Mouse (Mus musculus): ENCODE measurements around the gene Nanos3.

Gene Nanos3

DNA sequence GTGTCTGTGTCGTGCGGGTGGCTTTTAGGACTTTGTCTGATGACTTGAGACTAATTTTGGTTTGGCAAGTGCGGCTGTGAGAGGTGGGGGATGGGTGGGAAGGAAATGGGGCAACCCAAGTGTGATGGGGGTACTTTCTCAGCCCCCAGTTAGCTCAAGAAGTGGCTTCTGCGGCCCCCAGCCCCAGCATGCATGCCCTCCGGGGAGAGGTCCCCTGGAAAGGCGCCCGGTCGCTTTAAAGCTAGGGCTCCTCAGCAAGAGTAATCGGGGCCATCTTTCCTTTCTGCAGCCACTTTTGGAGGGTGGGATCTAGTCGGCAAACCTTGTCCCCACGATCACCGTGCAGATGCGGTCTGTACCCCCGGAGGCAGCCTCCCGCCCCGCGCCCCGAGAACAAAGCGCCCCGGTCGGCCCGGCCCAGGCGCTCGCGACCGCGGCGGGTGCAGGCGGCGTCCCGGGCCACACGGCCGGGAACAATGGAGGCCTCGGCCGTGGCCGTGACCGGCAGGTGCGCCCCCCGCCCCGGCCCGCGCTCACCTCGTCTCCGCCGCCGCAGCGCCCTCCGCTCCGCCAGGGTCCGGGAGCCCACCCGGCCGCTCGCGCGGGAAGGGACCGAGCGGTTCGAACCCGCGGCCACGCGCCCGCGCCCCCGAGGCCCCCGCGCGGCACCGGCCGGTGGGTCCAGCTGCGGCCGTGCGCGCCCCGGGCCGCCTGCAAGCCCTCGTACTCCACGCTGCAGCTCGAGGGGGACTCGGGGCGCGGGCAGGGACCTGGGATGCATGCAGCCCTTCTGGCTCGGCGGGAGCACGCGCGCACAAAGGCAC lies 1.5 kb downstream of the Nanos3 start:
- no peak for DNase-seq (ENCODE audit: low spot score in 2 of 2)

DNA sequence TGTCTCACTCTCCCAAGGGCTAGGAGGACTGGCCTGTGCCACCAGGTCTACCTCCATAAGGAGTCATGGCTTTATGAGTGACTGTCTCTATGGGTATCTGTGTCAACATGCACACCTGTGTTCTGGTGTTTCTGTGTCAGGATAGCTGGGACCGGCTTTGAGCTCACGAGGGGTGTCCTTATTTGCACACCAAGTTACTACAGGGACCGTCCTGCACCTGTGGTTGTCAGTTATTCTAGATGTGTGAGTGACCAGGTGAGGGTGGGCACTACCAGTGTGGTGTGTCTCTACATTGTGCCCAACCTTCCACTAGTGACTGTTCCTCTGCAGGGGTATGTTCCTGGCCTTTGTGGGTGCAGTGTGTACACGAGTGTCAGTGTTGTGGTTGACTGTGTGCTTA lies 2.2 kb downstream of the Nanos3 start:
- no peak for DNase-seq (ENCODE audit: low spot score in 2 of 2)

DNA sequence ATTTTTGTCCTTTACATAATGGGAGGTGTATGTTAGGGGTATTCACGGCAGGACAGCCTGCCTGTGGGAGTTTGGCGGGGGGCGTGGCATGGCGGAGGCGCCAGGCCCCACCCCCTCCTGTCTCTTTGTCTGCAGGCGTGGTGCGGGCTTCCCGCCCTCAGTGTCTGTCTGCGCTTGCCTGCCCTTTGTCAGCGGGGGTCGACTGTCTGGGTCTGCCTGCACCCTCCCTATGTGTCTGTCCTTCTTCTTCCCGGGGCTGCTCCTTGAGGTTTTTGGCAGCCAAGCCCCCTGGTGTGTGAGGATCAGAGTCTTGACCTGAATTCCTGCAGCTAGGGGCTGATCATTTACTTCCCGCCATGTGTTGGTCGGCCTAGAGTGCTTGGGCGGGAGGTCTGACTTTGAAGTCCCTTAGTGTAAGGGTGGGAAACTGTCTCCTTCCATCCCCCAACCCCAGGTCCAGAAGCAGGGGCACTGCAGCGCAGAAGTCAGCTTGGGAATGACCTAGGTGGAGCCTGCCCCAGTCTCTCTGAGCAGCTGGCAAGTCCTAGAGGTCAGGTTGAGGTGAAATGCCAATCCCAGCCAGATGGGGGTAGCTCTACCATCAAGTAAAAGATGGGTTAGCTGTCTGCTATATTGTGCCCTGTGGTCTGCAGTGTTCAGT lies 4.4 kb downstream of the Nanos3 start:
- DNase-seq (ENCODE audit: low spot score in 2 of 2): no peak

DNA sequence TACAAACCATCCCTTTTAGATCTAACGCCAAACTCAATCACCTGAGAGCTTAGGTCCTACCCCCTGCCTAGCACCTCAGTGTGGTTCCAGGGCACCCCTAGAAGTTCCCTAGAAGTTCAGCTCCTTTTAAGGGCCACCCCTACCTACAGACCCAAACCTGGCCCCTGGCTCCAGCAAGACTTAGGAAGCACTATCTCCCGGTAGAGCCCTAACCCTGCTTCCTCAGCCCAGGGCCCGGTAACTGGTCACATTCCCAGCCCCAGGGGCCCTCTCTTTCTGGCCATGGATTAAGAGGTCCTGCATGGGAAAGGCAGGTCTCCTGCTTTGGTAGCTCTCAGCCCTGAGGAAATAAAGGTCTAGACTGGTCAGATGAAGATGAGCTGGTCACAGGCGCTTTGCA lies 5.1 kb downstream of the Nanos3 start:
- no peak for DNase-seq (ENCODE audit: low spot score in 2 of 2)

DNA sequence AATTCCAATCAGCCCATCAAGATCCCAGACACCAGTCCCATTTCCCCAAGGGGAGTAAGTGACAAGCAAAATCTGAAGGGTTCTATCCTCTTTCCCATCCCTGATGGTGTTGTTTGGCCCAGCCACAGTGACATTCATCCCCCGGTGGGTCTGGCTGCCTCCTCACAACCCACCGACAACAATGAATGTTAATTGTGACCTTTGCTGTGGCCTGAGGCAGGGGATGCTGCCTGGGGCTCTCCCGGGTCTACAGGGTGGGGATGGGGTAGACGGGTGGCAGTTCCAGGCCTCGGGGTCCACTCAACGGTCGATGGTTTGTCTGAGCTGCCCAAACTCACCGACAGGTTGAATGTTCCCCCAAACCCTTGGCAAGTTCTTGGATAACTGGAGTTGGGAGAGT lies 6.4 kb downstream of the Nanos3 start:
- DNase-seq (ENCODE audit: low spot score in 2 of 2): no peak

DNA sequence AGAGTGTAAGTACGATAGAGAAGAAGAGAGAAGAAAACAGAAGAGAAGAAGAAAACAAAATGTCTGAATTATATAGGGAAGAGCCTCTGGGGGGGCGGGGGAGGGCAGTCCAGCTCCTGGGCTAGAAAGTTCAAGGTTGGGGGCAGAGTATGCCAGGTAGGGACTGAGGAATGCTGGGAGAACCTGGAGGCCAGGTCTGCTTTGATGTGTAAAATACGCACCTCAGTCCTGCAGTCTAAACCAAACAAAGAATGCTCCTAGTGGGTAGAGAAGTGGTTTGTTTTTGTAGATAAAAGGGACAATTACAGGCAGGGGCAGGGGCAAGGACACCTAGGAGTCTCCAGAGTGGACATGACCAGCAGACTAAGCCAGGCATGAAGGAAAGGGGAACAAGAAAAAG lies 7.6 kb downstream of the Nanos3 start:
- DNase-seq (ENCODE audit: low spot score in 2 of 2): no peak

DNA sequence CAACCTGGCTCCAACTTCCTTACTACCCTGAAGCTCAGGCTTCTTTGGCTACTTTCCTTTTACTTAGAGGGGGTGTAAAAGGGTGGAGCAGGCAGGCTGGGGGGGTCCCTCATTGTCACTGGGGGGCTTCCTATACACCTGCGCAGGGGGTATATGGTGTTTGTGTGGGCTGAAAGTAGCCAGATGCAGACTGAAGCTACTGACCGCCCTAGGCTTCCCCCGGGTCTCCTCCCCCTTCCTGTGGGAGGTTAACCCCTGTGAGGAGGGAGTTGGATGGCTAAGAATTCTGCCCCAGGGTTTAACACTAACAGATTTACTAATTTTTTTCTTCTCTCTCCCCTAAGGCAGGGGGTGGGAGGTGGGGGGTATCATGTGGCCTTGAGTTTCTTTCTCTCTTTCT lies 8.5 kb downstream of the Nanos3 start:
- no peak for DNase-seq (ENCODE audit: low spot score in 2 of 2)

DNA sequence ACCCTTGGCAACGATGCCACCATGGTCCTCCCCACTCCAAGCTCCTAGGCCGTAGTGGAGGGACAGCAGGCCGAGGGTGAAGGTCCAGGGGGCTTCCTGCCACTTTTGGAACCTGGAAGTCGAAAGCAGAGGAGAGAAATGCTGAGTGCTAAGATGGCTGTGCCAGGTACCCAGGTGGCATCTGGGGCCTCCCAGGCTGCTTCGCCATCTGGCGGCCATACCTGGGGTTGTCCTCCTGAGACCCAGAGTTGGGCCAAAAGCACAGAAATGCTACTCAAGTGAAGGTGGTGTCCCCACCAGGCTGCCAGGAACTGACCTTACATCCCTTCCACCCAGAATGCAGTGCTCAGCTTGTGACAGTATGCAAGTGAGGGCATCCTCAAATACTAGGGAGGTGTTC lies 11.2 kb downstream of the Nanos3 start:
- no peak for DNase-seq (ENCODE audit: low spot score in 2 of 2)

DNA sequence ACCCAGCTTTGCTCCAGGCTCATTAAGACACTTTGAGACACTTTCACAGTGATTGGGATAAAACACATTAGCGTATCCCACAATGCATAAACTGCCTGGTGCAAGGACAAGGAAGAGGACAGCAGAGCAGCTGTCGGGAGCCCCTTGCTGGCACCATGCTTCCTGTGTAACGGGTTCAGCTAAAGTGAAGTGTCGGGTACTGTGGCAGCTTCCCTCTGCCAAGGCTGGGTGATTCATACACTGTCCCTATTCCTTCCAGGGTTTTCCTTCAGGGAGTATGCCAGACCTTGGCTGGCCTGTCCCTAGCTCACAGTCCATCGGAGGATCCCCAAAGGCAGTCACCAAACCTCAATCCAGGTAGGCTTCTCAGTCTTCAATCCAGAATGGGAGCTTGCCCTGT lies 14.9 kb downstream of the Nanos3 start:
- DNase-seq (ENCODE audit: low spot score in 2 of 2): no peak

DNA sequence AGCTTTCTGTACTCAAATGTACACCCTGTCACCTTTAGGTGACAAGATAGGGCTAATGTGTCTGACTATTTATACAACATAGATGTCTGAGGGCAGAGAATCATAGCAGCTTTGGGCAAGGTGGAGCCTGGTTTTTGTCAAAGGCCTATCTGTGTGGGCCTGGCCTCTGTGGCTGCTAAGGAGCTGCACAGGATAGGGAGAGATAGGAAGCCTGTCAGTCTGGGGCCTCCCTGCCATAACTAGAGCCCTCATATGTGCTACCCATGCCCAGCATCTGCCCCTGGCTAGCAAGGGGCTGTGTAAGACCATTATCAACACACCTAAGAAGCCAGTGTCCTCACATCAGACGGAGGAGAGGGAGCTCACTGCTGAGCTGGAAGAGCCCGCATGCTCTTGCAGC lies 17.3 kb downstream of the Nanos3 start:
- no peak for DNase-seq (ENCODE audit: low spot score in 2 of 2)

DNA sequence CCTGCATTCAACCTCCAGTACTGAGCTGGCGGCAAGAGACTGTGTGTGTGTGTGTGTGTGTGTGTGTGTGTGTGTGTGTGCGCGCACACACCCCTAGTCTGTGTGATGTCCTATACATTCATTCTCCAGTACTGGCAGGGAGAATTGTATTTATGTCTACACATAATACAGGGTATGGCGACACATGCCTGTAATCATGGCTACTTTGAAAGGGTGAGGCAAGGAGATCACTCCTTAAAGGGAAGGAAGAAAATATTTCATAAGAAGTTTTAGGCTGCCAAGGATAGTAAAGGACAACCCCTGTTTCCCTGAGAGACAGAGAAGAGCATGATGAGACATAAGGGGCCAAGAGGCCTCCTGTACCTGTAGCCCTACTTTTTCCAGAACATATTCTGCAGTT lies 27.4 kb downstream of the Nanos3 start:
- no peak for DNase-seq (ENCODE audit: low spot score in 2 of 2)

DNA sequence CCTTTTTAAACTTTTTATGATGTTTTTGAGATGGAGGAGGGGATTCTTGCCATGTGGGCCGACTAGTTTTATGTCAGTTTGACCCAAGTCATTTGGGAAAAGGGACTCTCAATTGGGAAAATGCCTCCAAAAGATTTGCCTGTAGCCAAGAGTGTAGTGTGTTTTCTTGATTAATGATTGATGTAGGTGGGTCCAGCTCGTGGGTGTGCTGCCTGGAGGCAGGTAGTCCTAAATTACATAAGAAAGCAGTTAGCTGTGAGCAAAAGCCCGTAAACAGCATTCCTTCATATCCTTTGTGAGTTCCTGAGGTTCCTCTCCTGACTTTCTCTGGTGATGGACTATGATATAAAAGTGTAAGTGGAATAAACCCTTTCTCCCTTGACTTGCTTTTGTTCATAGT lies 35.8 kb downstream of the Nanos3 start:
- DNase-seq (ENCODE audit: low spot score in 2 of 2): no peak

DNA sequence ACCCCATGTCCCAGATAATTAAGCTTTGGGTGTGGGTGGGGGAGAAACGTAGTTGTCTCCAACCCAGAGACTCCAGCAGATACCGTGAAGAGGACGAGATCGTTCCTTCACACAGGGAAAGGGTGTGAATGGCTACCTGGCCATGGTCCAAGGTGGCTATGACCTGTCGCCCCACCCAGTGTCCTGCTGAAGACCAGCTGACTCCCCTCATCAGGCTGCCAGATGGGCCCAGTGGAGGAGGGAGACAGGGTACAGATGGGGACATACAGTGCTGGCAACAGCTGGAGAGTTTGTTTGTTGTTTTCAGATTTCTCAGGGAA lies 36.5 kb downstream of the Nanos3 start:
- no peak for DNase-seq (ENCODE audit: low spot score in 2 of 2)

DNA sequence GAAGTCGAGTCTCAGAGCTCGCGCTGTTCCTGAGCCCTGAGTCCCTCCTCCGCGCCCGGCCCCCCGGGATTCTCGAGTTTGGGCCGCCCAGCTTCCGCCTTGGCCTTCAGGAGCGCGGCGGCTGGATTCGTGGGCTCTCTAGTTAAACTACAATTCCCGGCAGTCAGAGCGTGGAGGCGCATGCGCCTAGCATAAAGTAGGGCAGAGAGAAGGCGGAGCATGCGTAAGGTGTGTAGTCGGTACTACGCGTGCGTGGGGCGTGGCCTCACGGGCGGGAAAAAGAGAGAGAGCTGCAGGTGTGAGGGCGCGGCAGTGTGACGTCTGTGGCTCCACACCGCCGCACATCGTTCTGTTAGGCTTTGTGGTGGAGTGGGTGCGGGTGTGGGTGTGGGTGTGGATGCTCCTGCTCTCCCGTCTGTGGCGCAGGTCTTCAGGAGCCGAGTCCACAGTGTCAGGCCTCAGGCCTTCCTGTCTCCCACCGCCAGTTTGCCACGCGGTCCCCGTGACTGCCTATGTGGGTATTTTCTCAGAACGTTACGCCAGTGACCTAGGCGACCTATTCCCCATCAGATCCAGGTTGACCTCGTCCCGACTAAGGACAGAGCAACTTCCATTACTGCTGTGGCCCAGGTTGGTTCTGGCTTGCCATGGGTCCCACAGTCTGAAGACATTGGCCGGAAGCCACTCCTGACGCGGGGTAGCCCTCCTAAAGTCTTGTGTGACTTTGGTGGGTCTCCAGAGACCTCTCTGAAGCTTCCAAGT lies 37.1 kb downstream of the Nanos3 start, which contains the start of the genes Cc2d1a and 4930432K21Rik:
Gene Cc2d1a, minus strand, starts transcription at position 168 of the 762 bp plus-strand sequence.
Gene 4930432K21Rik, plus strand, starts transcription at position 257 of the 762 bp plus-strand sequence.
- DNase-seq (ENCODE audit: low spot score in 2 of 2): peak; percentile 92 to 94

DNA sequence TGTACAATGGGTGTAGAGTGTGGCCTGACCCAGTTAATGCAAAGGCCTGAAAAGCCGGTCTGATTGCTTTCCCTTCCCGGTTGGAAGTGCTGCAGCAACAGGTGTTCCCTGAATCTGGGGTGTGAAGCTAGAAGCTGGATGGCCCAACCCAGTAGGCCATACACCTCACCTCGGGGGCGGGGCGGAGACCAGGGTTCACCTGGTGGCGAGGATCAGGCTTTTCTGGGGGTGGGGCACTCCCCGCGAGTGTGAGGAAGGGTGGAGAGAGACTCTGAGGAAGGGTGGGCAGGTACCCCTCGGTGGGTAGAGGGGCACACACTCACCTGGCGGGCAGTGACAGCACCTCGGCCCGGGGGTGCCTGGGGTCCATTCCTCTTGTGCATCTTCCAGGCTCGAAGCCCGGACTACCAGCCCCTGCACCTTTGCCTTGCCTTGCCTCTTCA lies 37.7 kb downstream of the Nanos3 start:
- no peak for DNase-seq (ENCODE audit: low spot score in 2 of 2)

DNA sequence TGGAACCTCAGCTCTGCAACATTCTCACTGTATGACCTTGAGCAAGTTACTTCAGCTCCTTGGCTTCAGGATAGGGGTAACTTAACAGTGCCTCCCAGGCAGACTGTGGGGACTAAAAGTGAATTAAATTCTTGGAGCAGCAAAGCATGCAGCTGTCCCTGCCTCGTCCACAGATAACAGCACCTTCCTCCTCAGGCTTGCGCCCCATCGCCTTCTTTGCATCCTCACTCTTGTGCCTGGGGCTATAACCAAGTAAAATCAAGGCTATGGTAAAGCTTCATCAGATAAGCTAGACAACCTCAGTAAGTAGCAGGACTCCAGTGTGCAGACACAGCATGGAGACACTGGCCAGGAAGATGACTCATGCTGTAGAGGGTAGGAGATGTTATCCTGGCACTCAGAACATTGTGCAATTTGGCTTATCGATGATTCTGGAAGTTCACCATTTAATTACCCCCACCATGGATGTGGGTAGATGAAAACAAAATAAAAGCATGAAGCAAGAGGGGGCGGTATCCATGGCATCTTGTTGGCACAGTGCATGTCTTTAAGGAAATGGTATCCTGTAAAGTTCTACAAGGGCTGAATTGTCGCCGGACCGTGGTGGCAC lies 40.3 kb downstream of the Nanos3 start:
- no peak for DNase-seq (ENCODE audit: low spot score in 2 of 2)

DNA sequence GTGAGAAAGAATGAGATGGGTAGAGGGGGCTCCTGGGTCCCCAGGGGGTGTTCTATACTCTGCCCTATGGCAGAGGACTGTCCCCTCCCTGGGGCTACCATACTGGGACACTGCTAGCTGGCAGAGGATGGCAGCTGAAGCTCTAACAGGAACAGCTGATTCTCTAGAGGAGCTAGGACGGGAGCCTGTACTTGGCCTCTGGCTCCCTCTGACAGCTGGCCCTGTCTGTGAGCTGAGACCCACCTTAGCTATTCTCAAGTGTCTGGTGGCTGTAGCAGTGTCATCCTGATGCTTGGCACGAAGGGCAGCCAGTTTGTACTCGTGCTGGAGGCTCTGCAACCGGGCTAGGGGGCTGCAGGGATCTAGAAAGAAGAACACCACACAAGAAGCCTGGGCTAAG lies 44.2 kb downstream of the Nanos3 start:
- no peak for DNase-seq (ENCODE audit: low spot score in 2 of 2)

DNA sequence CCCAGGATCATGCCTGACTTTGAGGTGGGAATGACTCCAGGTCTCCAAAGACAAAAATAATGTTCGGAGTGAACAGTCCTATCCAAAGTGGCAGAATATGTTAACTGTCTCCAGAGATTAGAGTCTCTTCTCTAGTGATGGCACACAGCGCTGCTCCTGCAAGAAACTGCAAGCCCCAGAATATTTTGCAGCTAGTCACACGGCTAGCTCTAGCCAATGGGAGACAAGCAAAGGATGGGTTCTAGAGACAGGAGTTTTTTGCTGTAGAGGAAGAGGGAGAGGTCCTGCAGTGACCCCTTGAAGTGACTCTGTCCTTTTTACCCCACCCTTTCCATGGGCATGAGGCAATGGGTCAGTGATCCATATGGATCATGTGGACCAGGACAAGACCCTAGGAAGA lies 47.2 kb downstream of the Nanos3 start:
- DNase-seq (ENCODE audit: low spot score in 2 of 2): no peak

DNA sequence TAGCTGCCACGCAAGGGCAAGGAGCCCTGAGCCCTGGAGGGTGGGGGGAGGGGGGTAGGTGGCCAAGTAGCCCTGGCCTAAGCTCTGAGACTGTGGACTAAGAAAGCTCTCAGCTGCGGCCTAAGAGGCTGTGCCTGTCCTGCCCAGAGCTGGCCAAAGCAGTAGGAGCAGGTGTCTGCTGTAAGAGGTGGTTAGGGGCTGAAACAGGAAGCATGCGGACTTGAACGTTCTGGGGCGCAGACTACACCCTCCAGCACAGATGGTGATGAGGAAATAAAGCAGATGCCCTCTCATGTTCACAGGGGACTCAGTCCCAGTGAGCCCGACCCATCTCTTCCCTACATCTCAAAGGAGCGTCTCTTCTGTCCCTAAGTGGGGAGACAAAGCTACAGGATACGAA lies 52.8 kb downstream of the Nanos3 start:
- no peak for DNase-seq (ENCODE audit: low spot score in 2 of 2)

DNA sequence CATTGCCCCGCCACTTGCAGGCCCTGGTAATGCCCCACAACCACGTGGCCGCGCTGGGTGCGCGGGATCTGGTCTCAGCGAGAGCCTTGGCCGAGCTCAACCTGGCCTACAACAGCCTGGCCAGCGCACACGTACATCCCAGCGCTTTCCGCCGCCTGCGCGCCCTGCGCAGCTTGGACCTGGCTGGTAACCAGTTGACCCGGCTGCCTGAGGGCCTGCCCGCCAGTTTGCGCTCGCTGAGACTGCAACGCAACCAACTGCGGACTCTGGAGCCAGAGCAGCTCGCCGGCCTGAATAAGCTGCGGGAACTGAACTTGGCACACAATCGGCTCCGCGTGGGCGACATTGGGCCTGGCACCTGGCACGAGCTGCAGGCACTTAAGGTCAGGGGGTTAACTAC lies 54.2 kb downstream of the Nanos3 start:
- DNase-seq (ENCODE audit: low spot score in 2 of 2): no peak

DNA sequence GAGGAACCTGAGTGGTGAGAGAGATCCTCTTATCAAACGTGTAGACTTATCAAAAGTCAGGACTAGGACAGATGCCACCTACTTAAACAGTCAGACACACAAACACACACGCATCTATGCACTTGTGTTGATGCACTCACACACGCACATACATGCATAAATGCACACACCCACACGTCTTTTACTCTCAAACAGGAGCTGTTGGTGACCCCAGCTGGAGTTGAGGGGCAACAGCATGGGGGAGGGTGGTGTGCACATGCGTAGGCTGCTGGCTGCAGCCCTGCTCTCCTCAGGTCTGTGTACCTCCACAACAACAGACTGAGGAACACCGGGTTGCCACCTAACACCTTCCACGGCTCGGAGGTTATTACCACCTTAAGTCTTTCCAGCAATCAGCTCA lies 56.7 kb downstream of the Nanos3 start:
- no peak for DNase-seq (ENCODE audit: low spot score in 2 of 2)

DNA sequence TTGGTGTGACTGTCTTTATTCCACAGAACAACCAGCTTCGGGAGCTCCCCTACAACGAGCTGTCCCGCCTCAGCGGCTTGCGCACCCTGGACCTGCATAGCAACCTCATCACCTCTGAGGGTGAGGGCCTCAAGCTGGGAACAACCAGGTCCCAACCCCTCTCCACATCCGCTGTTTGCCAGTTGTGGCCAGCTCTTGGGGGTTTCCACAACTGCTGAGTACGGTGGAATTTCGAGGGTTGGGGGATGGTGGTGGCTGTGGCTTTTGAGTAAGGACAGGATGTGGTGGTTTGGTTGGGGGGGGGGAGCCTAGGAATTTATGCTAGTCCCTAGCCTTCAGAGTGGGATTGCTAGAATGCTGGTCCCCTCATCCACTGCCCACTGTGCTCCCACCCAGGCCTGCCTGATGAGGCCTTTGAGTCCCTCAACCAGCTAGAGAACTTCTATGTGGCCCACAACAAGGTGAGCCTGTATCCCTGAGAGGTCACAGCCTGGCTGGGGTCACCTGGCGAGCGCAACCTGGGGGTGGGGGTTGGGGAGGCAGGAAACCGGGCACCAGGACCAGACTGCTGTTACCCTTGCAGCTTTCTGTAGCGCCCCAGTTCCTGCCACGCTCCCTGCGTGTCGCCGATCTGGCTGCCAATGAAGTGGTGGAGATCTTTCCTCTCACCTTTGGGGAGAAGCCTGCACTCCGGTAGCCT lies 57.7 kb downstream of the Nanos3 start:
- DNase-seq (ENCODE audit: low spot score in 2 of 2): no peak
